Mouse (Mus musculus): Measurements from ENCODE around the gene Capns1.

DNA sequence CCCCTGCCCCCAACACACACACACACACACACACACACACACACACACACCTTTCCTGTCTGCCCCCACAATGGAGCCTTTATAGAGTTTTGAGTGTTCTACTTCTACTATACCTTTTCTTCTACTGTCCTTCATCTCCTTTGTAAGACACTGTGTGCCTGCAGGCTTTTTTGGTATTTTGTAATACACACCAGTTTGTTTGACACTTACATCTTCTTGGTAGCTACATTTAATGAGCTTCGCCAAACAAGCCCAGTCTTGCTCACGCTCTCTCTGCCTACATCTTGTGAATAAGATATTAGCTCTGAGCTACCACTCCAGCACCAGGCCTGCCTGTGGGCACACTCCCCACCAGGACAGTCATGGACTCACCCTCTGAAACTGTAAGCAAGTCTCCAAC, 33.9 kb downstream of the Capns1 start:
- TF ChIP-seq CTCF (IDR thresholded peaks at IDR 0.05; ENCODE audit: low read depth) (no peak), EP300 (optimal IDR thresholded peaks at IDR 0.05) (no peak)

All from stomach, postnatal 0 days (tissue).